Mouse (Mus musculus) right cerebral cortex, postnatal 14 days (tissue): ENCODE data around the gene Aldh8a1.
"Not testable (repeated sequence)": the region's sequence is repeated elsewhere in the genome, so short reads cannot be mapped to it uniquely, and the experiment has no call there.

Experiments used
- DNase-seq: peaks from one replicate; pipeline ENCODE4 v3.0.0; 2022

Gene Aldh8a1

DNA sequence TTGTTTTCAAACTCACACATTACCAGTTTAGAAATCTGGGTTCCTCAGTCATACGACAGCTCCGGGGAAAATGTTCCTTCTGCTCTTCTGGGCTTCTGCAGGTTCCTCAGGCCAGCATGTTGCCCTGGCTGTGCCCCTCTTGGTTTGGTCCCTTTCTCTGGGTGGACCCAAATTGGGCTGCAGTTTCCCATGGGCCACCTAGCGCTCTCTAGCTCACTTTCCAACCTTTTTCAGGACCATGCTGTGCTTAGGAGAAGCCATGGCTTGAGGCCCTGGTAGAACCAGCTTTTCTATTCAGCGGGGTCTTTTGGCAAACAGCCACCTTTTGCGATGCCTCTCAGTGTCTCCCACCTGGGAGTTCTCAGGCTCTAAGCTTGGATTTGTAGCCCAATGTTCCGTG lies 4.8 kb upstream of the Aldh8a1 start:
- no peak for DNase-seq

- DNase-seq, result no peak
Observed at GRCm38 (mm10) chr10:21378196-21378944, 1.3 kb downstream of the Aldh8a1 start.

GRCm38 (mm10) chr10:21382914-21383313 lies 5.8 kb downstream of the Aldh8a1 start:
- DNase-seq, result no peak

- no peak for DNase-seq
Observed at GRCm38 (mm10) chr10:21385111-21385663, 8.1 kb downstream of the Aldh8a1 start.

DNA sequence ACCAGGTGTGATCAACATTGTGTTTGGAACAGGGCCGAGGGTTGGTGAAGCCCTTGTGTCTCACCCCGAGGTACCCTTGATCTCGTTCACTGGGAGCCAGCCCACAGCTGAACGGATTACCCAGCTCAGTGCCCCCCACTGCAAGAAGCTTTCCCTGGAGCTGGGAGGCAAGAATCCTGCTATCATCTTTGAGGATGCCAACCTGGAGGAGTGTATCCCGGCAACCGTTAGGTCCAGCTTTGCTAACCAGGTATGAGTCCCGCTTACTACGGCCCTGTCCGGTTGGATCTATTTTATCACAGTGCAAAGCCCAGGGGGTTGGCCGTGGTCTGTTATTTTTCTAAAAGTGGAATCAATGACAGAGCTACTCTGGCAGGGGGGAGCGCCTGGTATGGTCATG lies 12.0 kb downstream of the Aldh8a1 start:
- DNase-seq, result no peak

- no peak for DNase-seq
Observed at GRCm38 (mm10) chr10:21390440-21390839, 13.3 kb downstream of the Aldh8a1 start.

GRCm38 (mm10) chr10:21391286-21391685 lies 14.2 kb downstream of the Aldh8a1 start:
- no peak for DNase-seq

DNA sequence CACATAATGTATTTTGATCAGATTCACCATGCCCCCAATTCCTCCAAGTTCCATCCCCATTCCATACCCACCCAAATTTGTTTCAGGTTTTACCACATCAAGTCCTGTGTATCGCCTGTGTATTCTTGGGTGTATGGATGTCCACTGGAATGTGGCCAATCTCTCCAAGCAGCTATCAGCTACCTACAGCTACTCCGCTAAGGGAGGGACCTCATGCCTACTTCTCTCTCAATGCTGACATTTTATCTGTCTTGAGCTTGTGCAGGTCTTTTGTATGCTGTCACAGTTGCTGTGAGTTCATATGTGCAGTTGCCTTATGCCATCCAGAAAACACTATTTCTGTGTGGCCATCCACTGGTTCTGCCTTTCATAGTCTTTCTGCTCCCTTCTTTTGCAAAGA lies 16.3 kb downstream of the Aldh8a1 start:
- no peak for DNase-seq

- no peak for DNase-seq
Observed at GRCm38 (mm10) chr10:21395426-21396139, 18.5 kb downstream of the Aldh8a1 start.

GRCm38 (mm10) chr10:21398873-21399425 lies 21.9 kb downstream of the Aldh8a1 start:
- not testable (repeated sequence) for DNase-seq

DNA sequence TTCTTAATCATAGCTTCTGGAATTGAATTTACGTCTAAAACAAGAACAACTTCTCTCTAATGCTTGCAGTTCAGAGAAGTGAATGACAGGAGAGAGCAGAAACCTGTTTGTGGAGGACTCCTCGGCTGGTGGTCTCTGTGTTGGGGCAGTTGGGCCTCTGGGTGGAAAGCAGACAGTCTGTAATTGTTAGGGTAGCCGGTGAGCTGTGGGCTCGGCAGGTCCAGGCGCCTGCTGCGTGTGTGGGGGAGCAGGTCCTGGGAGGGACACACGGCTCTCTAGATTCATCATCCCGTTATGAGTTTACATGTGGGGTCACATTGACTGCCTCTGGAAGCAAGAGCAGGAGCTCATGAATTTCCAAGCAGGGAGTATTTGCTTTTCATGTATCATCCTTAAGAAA lies 22.5 kb downstream of the Aldh8a1 start:
- no peak for DNase-seq

GRCm38 (mm10) chr10:21400031-21400430 lies 22.9 kb downstream of the Aldh8a1 start:
- DNase-seq, result no peak

- DNase-seq, result no peak
Observed at GRCm38 (mm10) chr10:21400453-21400852, 23.4 kb downstream of the Aldh8a1 start.

DNA sequence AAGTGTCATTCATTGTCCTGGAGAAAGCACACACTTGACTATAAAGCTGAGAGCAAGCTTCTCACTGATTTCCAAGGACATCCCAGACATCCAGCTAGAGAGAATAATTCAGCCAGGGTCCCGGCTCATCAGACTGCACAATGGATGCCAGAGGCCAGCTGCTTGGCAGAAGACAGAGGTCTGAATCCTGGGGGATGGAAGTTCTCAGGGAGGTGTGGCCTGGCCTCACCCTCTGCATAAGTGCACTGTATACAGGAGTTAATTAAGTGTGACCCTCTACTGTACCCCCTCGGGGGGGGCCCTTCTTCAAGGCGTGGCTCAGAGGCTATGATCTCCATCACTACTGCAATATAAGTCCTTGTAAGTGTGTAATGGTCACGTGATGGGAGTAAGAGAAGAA lies 24.2 kb downstream of the Aldh8a1 start:
- DNase-seq, result no peak

- DNase-seq, result no peak
Observed at GRCm38 (mm10) chr10:21404822-21405221, 27.7 kb downstream of the Aldh8a1 start.

- DNase-seq, result no peak
Observed at GRCm38 (mm10) chr10:21405707-21406534, 28.8 kb downstream of the Aldh8a1 start.

GRCm38 (mm10) chr10:21410711-21411110 lies 33.6 kb downstream of the Aldh8a1 start:
- no peak for DNase-seq

DNA sequence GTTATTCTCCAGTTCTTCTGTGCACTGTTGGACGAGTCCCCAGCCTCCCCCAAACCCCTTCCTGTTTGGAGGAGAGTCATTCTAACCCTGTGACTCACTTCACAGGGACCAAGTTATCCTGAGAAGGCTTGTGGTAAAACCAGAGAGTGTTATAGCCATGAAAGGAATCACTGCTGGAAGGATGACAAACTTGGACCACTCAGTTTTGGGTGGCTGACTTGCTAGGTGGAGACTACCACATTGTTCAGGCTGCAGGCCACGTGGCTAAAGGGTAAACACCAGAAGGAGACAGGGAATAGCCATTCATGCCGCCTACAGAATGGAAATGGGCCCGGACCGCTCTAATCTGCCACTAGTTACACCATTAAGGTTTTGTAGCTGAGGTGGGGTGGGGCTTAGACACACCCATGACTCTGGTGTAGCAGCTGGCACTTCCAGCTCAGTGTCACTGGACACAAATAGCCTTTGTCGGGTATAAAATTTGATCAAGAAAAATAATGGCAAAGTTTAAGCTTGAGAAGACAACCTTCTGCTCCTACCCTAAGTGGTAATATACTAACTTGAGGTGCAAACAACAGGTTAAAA lies 34.6 kb downstream of the Aldh8a1 start:
- DNase-seq, result no peak

- DNase-seq, result no peak
Observed at GRCm38 (mm10) chr10:21415031-21415430, 37.9 kb downstream of the Aldh8a1 start.

DNA sequence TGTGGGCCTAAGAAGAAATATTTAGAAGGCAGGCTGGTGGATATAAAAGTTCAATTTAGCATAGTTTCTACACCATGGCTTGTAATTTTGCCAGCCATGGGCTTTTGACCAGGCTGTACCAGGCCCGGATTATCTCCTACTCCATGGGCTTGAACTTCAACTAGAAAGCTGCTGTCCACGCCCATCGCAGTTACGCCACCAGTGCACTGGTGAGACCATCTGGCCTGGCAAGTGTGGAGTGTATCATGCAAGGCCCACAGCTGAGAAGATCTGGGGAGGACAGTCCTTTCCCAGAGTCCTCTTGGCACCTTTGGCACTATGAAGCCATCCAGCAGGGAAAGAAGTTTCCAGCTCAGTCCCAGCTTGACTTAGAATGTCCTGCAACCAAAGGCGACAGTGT lies 39.1 kb downstream of the Aldh8a1 start:
- DNase-seq, result no peak

DNA sequence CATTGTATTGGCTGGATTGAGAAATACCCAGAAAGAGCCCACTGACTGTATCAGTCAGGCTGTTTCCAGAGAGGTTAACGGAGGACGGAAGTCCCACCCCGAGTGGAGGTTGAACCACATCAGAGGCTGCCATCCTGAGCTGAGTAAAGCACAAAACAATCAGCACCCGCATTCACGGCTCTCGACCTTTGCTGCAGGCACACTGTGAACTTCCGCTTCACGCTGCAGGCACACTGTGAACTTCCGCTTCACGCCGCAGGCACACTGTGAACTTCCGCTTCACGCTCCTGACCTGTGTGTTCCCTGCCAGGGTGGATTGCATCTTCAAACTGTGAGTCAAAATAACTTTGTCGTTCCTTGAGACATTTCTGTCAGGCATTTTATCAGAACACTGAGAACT lies 42.1 kb downstream of the Aldh8a1 start:
- no peak for DNase-seq
